Mouse (Mus musculus): ENCODE data around the gene Gm36028. TPM values are rescaled to one million over a fixed set of nuclear protein-coding genes. Genes with fewer than 3 reads are reported as not detected.

The Gm36028 gene
- polyA plus RNA-seq, 1 experiment, result not detected

GRCm38 (mm10) chr16:37865841-37866240 lies 4.9 kb upstream of the Gm36028 start:
- Histone ChIP-seq H3K4me3 (ENCODE audit: insufficient read depth, low read length) (no peak overlapping the region), H3K27ac (ENCODE audit: insufficient read depth, low read depth, low read length) (no peak overlapping the region), H3K4me1 (ENCODE audit: control insufficient read depth, insufficient read depth, low read length) (peaks cover 14% of the 10 kb centered on the region)
- TF ChIP-seq CTCF (IDR thresholded peaks at IDR 0.05; ENCODE audit: low read depth, low read length) (no peak), POLR2A (IDR thresholded peaks at IDR 0.05; ENCODE audit: borderline replicate concordance, low read depth, low read length) (no peak)

GRCm38 (mm10) chr16:37863876-37864275 lies 2.9 kb upstream of the Gm36028 start:
- Histone ChIP-seq H3K27ac (ENCODE audit: insufficient read depth, low read depth, low read length) (no peak overlapping the region), H3K4me1 (ENCODE audit: control insufficient read depth, insufficient read depth, low read length) (peaks cover 6% of the 10 kb centered on the region), H3K4me3 (ENCODE audit: insufficient read depth, low read length) (no peak overlapping the region)
- TF ChIP-seq POLR2A (IDR thresholded peaks at IDR 0.05; ENCODE audit: borderline replicate concordance, low read depth, low read length) (no peak), CTCF (IDR thresholded peaks at IDR 0.05; ENCODE audit: low read depth, low read length) (no peak)

- TF ChIP-seq CTCF (IDR thresholded peaks at IDR 0.05; ENCODE audit: low read depth, low read length) (no peak), POLR2A (IDR thresholded peaks at IDR 0.05; ENCODE audit: borderline replicate concordance, low read depth, low read length) (no peak)
- H3K27ac ChIP-seq (ENCODE audit: insufficient read depth, low read depth, low read length), result no peak overlapping the region
- H3K4me1 ChIP-seq (ENCODE audit: control insufficient read depth, insufficient read depth, low read length), result no peaks in the 10 kb centered on the region
- no peak overlapping the region for H3K4me3 ChIP-seq (ENCODE audit: insufficient read depth, low read length)
Measured at GRCm38 (mm10) chr16:37860213-37860612, 733 bp downstream of the Gm36028 start.

- Histone ChIP-seq H3K27ac (ENCODE audit: insufficient read depth, low read depth, low read length) (no peak overlapping the region), H3K4me1 (ENCODE audit: control insufficient read depth, insufficient read depth, low read length) (no peaks in the 10 kb centered on the region), H3K4me3 (ENCODE audit: insufficient read depth, low read length) (no peak overlapping the region)
- TF ChIP-seq POLR2A (IDR thresholded peaks at IDR 0.05; ENCODE audit: borderline replicate concordance, low read depth, low read length) (no peak), CTCF (IDR thresholded peaks at IDR 0.05; ENCODE audit: low read depth, low read length) (no peak)
Measured at GRCm38 (mm10) chr16:37857495-37857894, 3.5 kb downstream of the Gm36028 start.

GRCm38 (mm10) chr16:37856327-37856726 lies 4.6 kb downstream of the Gm36028 start:
- Histone ChIP-seq H3K4me1 (ENCODE audit: control insufficient read depth, insufficient read depth, low read length) (peaks cover 5% of the 10 kb centered on the region), H3K4me3 (ENCODE audit: insufficient read depth, low read length) (no peak overlapping the region), H3K27ac (ENCODE audit: insufficient read depth, low read depth, low read length) (no peak overlapping the region)
- TF ChIP-seq CTCF (IDR thresholded peaks at IDR 0.05; ENCODE audit: low read depth, low read length), result no peak

GRCm38 (mm10) chr16:37855583-37855982 lies 5.4 kb downstream of the Gm36028 start:
- H3K27ac ChIP-seq (ENCODE audit: insufficient read depth, low read depth, low read length), result no peak overlapping the region
- H3K4me3 ChIP-seq (ENCODE audit: insufficient read depth, low read length), result no peak overlapping the region
- TF ChIP-seq POLR2A (IDR thresholded peaks at IDR 0.05; ENCODE audit: borderline replicate concordance, low read depth, low read length) (no peak), CTCF (IDR thresholded peaks at IDR 0.05; ENCODE audit: low read depth, low read length) (no peak)
- H3K4me1 ChIP-seq (ENCODE audit: control insufficient read depth, insufficient read depth, low read length), result peaks cover 6% of the 10 kb centered on the region

- no peak overlapping the region for H3K4me3 ChIP-seq (ENCODE audit: insufficient read depth, low read length)
- no peak overlapping the region for H3K27ac ChIP-seq (ENCODE audit: insufficient read depth, low read depth, low read length)
- TF ChIP-seq POLR2A (IDR thresholded peaks at IDR 0.05; ENCODE audit: borderline replicate concordance, low read depth, low read length) (no peak), CTCF (IDR thresholded peaks at IDR 0.05; ENCODE audit: low read depth, low read length) (no peak)
- H3K4me1 ChIP-seq (ENCODE audit: control insufficient read depth, insufficient read depth, low read length), result peaks cover 6% of the 10 kb centered on the region
Measured at GRCm38 (mm10) chr16:37854593-37854992, 6.4 kb downstream of the Gm36028 start.

GRCm38 (mm10) chr16:37854054-37854453 lies 6.9 kb downstream of the Gm36028 start:
- H3K4me1 ChIP-seq (ENCODE audit: control insufficient read depth, insufficient read depth, low read length), result peaks cover 6% of the 10 kb centered on the region
- H3K27ac ChIP-seq (ENCODE audit: insufficient read depth, low read depth, low read length), result no peak overlapping the region
- TF ChIP-seq CTCF (IDR thresholded peaks at IDR 0.05; ENCODE audit: low read depth, low read length) (no peak), POLR2A (IDR thresholded peaks at IDR 0.05; ENCODE audit: borderline replicate concordance, low read depth, low read length) (no peak)
- no peak overlapping the region for H3K4me3 ChIP-seq (ENCODE audit: insufficient read depth, low read length)

GRCm38 (mm10) chr16:37853279-37853678 lies 7.7 kb downstream of the Gm36028 start:
- no peak overlapping the region for H3K4me3 ChIP-seq (ENCODE audit: insufficient read depth, low read length)
- no peak for TF ChIP-seq POLR2A (IDR thresholded peaks at IDR 0.05; ENCODE audit: borderline replicate concordance, low read depth, low read length)
- H3K27ac ChIP-seq (ENCODE audit: insufficient read depth, low read depth, low read length), result no peak overlapping the region
- H3K4me1 ChIP-seq (ENCODE audit: control insufficient read depth, insufficient read depth, low read length), result peaks cover 6% of the 10 kb centered on the region

- Histone ChIP-seq H3K4me1 (ENCODE audit: control insufficient read depth, insufficient read depth, low read length) (peaks cover 6% of the 10 kb centered on the region), H3K27ac (ENCODE audit: insufficient read depth, low read depth, low read length) (no peak overlapping the region), H3K4me3 (ENCODE audit: insufficient read depth, low read length) (no peak overlapping the region)
- TF ChIP-seq CTCF (IDR thresholded peaks at IDR 0.05; ENCODE audit: low read depth, low read length) (no peak), POLR2A (IDR thresholded peaks at IDR 0.05; ENCODE audit: borderline replicate concordance, low read depth, low read length) (no peak)
Measured at GRCm38 (mm10) chr16:37851366-37851765, 9.6 kb downstream of the Gm36028 start.

- Histone ChIP-seq H3K4me1 (ENCODE audit: control insufficient read depth, insufficient read depth, low read length) (peaks cover 6% of the 10 kb centered on the region), H3K4me3 (ENCODE audit: insufficient read depth, low read length) (no peak overlapping the region), H3K27ac (ENCODE audit: insufficient read depth, low read depth, low read length) (no peak overlapping the region)
- TF ChIP-seq POLR2A (IDR thresholded peaks at IDR 0.05; ENCODE audit: borderline replicate concordance, low read depth, low read length), result no peak
- TF ChIP-seq CTCF (IDR thresholded peaks at IDR 0.05; ENCODE audit: low read depth, low read length), result no peak
Measured at GRCm38 (mm10) chr16:37847081-37847480, 13.9 kb downstream of the Gm36028 start.
